Mouse (Mus musculus) kidney, embryonic 14.5 days (tissue): ENCODE data around the gene 1190007I07Rik. TPM values are rescaled to one million over a fixed set of nuclear protein-coding genes. Genes with fewer than 3 reads are reported as not detected.

ENCODE experiments used
- polyA plus RNA-seq: library from polyadenylated mRNA; unstranded; fragments of >200 nt; fragmentation: Nextera tagmentation; extraction: Ambion mirVana; gene quantifications from 2 replicates; pipeline ENCODE4 v1.2.1, GENCODE M21; 2014

Gene 1190007I07Rik
- polyA plus RNA-seq, 1 experiment from 2014 or later, result 56.2 TPM

Other genes starting within 250 kb of the 1190007I07Rik start
- gene Gm1553, start 130.6 kb downstream of the 1190007I07Rik start, polyA plus RNA-seq, result not detected in 2 replicates
- gene Tdg, start 6.6 kb upstream of the 1190007I07Rik start, polyA plus RNA-seq, result 99.4 and 186 TPM in 2 replicates
- 3.0 and 4.0 TPM in 2 replicates for gene Glt8d2, start 67.4 kb upstream of the 1190007I07Rik start, polyA plus RNA-seq
- 25.5 and 27.3 TPM in 2 replicates for gene Hcfc2, start 72.9 kb upstream of the 1190007I07Rik start, polyA plus RNA-seq
- 54.7 and 55.0 TPM in 2 replicates for gene Nfyb, start 140.9 kb upstream of the 1190007I07Rik start, polyA plus RNA-seq
- 72.4 and 136 TPM in 2 replicates for gene Txnrd1, start 210.7 kb upstream of the 1190007I07Rik start, polyA plus RNA-seq
- gene Eid3, start 243.4 kb upstream of the 1190007I07Rik start, polyA plus RNA-seq, result 0.34 and 0.81 TPM in 2 replicates